Mouse (Mus musculus) ovary, adult 10 weeks (tissue): ENCODE data around the gene Mfsd13b. TPM values are rescaled to one million over a fixed set of nuclear protein-coding genes. Genes with fewer than 3 reads are reported as not detected.

Source experiments
- polyA plus RNA-seq: library from polyadenylated mRNA; stranded (reverse); fragments of 350-450 nt; fragmentation: Illumina TruSeq; extraction: RNeasy Lipid Tissue Mini Kit (QIAGEN cat#74804); gene quantifications from one replicate; pipeline ENCODE4 v1.2.3, GENCODE M21; 2014

Gene Mfsd13b
- 0.68 TPM for polyA plus RNA-seq

DNA sequence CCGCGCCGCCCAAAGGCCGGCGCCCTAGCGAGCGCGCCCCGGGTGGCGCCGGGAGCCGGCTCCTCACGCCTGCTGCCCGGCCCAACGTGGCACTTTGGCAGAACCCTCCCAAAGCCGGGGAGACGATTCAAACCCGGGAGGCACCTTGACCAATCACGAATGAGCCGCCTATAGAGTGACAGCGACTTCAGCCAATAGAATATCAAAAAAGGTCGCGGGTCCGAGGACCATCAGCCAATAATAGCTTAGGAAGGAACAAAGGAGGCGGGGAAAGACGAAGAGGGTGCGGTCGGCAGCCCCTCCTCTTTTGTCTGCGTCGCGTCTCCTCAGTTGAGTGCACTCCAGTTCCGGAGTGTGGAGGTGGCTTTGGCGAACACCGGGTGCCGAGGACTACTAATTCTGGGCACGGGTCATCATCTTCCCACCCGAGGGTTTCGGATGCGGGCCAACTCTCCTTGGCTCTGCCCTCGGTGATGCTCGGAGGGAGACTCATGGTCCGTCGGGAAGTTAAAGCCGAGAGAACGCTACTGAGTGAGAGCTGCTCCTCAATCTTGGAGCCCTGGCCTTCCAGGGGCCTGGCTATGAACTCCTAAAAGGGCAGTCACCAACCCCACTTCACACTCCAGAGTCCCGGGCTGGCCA is at the start of gene Mfsd13b, which contains the start of gene Cdr2:
Gene Mfsd13b, plus strand, starts transcription at position 310 of the 642 bp plus-strand sequence.
Gene Cdr2, minus strand, starts transcription at position 113 of the 642 bp plus-strand sequence.

DNA sequence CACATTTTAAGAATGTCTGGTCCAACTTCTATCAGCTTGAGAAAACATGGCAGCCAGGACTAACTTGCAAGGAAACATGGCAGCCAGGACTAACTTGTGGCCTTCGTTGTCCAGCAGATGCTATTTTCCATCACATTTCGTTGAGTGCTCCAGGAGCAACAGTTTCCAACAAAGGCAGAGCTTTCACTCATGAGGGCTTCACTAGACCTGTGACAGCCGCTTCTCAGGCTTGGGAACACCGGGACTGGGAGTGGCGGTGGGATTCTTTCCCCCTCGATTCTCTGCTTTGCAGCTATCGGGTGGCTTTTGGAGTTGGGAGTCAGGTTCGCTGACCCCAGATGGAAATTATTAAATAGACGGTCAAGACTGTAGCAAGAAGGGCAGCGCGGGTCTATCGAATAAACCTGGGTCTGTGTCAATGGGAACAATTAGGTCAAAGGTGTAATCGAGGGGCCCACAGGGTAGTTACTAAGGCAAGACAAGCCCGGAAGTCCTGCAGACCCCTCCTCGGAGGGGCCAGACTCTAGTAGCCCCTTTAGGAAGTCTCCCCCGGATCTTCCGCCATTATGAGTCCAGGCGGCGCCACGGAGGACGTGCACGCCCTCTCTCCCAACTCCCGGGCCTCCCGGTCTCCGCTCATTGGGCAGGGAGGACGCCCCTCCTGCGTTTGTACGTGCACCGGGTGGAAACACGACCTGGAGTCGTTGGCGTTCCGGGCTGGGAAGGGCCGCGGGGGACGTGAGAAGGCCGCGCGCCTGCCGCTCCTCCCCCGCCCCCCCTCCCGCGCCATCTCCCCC is 51.7 kb downstream of the Mfsd13b start, which contains the start of gene Mettl9:
Gene Mettl9, plus strand, starts transcription at position 590 of the 797 bp plus-strand sequence.

Other genes starting within 250 kb of the Mfsd13b start
- 2.1 TPM for gene Vwa3a, start 243.2 kb upstream of the Mfsd13b start, polyA plus RNA-seq
- gene Gm5737, start 170.1 kb upstream of the Mfsd13b start, polyA plus RNA-seq = not detected
- gene Eef2k, start 139.7 kb upstream of the Mfsd13b start, polyA plus RNA-seq = 8.7 TPM
- gene Polr3e, start 64.8 kb upstream of the Mfsd13b start, polyA plus RNA-seq = 11.8 TPM
- gene Cdr2, start 197 bp upstream of the Mfsd13b start, polyA plus RNA-seq = 13.8 TPM
- 453 TPM for gene Mettl9, start 51.9 kb downstream of the Mfsd13b start, polyA plus RNA-seq
- gene Igsf6, start 92.1 kb downstream of the Mfsd13b start, polyA plus RNA-seq = 10.8 TPM
- gene Otoa, start 99.1 kb downstream of the Mfsd13b start, polyA plus RNA-seq = not detected